Mouse (Mus musculus): ENCODE results near the gene Slc25a11.

Slc25a11 gene

GRCm38 (mm10) chr11:70646691-70647650 is at the start of gene Slc25a11, which contains the start of gene Rnf167:
TSS of gene Slc25a11 (minus strand) at chr11:70647479.
TSS of gene Rnf167 (plus strand) at chr11:70647235.
- DNase-seq (ENCODE audit: low spot score), result peak; percentile 99

- DNase-seq (ENCODE audit: low spot score), result no peak
Observed at GRCm38 (mm10) chr11:70693504-70693903, 46.2 kb upstream of the Slc25a11 start.

GRCm38 (mm10) chr11:70689578-70689977 is 42.3 kb upstream of the Slc25a11 start:
- DNase-seq (ENCODE audit: low spot score), result no peak

DNA sequence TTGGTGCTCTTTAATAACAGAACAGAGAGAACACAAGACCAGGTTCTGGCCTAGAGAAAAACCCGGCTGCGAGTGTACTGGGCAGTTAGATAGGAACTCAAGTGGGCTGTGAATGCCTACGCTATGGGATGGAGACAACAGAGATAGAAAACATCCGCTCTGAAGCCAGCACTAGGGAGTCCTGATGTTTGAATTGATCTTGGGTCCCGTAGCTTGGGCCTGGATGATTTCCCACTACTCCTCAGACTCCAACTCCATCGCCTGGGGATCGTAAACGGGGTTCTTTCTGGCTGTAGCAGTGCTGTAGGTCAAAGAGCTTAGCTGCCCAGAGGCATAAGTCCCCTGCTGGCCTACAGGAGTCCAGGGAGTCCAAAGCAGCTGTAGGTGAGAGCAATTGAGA is 41.1 kb upstream of the Slc25a11 start:
- peak; percentile 51 for DNase-seq (ENCODE audit: low spot score)

GRCm38 (mm10) chr11:70687601-70688199 is 40.4 kb upstream of the Slc25a11 start, which contains the start of gene Camta2:
TSS of gene Camta2 (minus strand) at chr11:70688105.
- DNase-seq (ENCODE audit: low spot score), result peak; percentile 71

- DNase-seq (ENCODE audit: low spot score), result no peak
Observed at GRCm38 (mm10) chr11:70686901-70687566, 39.8 kb upstream of the Slc25a11 start.

- DNase-seq (ENCODE audit: low spot score), result no peak
Observed at GRCm38 (mm10) chr11:70683640-70684039, 36.4 kb upstream of the Slc25a11 start.

DNA sequence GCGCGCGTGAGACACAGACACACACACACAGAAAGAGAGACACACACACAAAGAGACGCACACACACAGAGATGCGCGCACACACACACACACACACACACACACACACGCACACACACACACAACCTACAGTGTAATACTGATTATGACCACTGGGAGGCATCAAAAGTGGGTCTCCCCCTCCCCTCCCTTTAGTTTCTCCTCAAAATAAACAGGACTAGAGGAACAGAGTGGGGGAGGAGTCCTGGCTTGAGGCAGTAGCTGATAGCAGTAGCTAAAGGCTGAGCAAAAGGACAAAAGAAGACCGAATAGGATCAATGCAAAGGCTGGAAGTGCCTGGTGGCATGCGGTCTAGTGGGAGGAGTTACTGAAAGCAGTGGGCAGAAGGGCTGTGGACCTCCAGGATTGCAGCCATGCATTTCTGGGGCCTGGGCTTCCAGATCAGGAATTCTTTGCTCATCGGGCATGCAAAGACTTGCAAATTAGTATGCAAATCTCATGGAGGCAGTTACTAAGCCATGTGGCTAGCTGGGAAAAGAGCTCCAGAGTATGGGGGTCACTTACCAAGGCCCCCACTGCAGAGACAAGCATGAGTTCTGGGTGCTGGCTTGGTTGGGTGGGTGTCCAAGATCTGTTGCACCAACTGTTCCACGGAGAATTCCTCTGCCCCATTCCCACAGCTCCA is 34.8 kb upstream of the Slc25a11 start:
- DNase-seq (ENCODE audit: low spot score), result peak; percentile 53

DNA sequence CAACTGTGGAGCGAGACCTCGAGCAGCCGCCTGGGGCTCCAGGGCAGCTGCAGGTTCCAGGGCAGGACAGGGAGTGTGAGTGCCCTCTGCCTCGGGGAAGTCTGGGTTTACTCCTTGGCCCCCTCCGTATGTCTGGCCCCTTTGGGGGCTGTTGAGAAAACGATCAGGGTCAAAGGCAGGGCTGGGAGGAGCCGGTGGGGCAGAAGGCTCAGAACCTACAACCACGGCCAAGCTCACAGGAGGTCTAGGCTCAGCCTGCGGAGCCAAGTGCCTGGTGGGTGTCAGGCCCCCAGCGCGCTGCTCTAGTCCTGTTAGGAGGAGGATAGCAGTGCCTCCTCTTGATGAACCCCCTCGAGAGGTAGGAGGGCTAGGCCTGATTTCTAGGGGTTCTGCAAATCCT is 33.9 kb upstream of the Slc25a11 start:
- DNase-seq (ENCODE audit: low spot score), result no peak

- no peak for DNase-seq (ENCODE audit: low spot score)
Observed at GRCm38 (mm10) chr11:70679894-70680293, 32.6 kb upstream of the Slc25a11 start.

DNA sequence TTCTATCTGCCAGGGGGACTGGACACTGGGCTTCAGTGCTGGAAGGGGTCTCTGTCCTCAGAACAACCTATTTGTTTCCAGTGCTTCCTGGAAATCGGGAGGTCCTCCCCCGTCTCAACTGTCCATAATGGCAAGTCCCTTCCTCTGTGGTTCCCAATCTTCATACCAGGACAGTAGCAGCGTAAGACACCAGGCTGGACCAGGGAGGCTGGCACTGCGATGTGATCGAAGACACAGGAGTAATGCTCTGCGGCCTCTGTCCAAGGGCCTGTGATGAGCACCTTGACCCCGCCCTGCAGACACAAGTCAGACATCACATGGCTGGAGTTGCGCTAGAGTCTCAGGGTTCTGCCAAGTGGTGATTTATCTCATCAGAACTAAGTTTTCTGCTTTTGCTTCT is 32.1 kb upstream of the Slc25a11 start:
- no peak for DNase-seq (ENCODE audit: low spot score)

- DNase-seq (ENCODE audit: low spot score), result no peak
Observed at GRCm38 (mm10) chr11:70678576-70678975, 31.3 kb upstream of the Slc25a11 start.

DNA sequence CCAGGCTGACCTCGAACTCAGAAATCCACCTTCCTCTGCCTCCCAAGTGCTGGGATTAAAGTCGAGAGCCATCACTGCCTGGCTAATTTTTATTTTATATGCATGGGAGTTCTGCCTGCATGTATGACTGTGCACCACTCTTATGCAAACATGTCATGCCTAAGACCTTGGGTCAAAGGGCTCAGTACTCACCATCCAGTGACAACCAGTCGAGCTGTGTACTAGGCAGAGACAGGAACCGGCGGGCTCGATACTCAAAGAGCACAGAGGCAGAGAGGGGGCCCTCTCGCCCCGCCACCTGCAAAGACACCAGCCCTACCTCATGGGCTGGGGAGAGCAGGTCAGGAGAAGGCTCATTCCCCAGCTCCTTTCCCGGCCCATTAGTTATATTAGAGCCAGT is 30.8 kb upstream of the Slc25a11 start:
- no peak for DNase-seq (ENCODE audit: low spot score)

GRCm38 (mm10) chr11:70674501-70674900 is 27.2 kb upstream of the Slc25a11 start:
- DNase-seq (ENCODE audit: low spot score), result no peak

DNA sequence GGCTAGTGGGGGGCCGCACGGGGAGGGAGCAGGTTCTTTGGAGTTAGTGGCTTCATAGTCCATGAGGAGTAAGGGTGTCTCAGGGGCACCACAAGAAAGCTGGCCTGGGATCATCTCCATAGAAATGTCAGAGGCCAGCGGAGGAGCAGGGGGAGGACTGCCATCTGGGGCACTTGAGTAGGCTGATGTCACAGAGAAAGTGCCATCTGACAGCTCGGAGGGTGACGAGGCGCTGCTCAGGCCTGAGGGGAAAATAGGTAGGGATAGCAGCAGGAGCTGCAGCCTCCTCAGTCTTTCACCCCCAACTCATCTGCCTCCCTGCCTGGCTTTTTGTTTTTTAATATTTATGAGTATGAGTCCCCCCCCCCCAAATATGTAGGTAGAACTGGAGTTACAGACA is 26.7 kb upstream of the Slc25a11 start:
- no peak for DNase-seq (ENCODE audit: low spot score)

DNA sequence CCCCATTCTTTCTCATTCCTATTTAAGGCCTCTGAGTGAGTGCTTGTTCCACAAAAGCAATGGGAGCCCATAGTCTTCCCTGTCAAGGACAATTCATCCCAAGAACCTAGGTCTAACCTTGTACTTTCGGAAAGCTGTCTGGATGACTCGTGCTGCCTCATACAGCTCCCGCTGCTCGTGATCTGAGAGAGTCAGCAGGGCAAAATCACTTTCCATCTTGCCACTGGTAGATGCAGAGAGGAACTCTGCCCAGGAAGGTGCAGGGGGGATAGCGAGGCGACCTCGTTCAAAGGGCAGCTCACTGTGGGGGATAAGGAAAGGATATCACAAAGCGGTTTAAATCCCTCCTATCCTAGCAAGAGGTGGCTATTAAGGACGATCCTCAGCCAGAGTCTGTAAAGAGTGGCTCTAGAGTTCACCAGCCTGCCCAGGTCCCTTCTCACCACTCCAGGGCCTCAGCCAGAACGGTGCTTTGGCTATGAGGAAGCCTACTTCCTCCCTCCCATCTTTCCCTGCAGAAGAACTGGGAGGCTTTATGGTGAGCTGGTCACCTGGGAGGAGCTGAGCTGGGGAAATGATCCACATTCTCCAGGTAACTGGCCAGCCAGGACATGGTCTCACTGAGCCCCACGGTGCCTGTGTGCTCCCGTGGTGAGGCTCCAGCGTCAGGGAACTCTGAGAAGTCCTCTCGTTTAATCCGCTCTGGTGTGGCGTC is 24.2 kb upstream of the Slc25a11 start:
- DNase-seq (ENCODE audit: low spot score), result no peak

DNA sequence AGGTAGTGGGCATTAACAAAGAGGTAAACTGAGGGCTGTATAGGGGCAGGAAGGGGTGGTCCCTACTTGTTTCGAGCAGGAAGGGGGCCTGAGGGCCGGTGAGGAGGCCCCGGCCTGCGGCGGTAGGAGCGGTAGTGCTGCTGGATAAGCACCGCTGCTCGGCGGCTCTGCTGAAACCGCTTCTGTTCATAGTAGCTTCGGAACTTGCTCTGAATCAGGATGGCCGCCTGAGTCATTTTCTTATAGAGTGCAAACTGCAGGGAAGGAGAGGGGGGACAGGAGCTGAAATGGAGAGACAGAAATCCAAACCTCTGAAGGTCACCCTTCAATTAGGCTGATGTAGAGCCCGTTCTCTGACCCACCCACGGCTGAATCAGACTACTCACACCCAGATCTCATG is 23.2 kb upstream of the Slc25a11 start:
- DNase-seq (ENCODE audit: low spot score), result no peak

GRCm38 (mm10) chr11:70669582-70670345 is 22.5 kb upstream of the Slc25a11 start:
- DNase-seq (ENCODE audit: low spot score), result peak; percentile 79

DNA sequence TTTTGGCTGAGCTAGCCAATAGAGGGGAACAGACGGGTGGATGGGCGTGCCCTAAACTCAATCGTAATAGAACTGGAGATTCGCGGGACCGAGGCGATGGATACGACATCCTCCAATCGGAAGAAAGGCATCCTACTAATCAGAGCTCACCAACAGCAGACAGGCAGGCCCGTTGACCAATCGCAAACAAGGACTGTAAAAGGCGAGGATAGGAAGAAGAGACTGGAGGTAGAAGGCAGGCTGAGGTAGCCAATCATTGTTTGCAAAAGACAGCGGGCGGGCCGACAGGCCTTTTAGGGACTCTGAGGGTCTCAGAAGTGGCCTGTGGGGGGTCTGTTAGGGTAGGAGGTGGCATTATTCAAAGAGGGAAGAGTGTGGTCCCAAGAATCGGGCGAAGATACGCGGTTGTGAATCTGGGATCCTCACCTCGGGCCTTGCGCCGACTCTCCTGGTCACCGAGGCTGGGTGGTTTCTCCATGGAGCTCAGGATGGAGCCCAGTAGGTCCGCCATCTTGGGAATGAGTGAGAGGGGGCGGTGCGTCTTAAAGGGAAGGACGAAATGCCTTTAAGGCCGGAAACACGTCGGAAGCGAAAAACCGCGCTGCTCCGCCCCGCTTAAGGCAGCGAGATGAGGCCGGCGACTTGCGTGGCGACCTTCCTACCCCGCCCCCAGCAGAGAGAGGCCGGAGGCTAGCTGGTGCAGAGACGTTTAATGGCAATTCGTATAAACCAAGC is 21.7 kb upstream of the Slc25a11 start, which contains the start of gene Spag7:
TSS of gene Spag7 (minus strand) at position 646 of the 735 bp plus-strand sequence.
- peak; percentile 99 for DNase-seq (ENCODE audit: low spot score)

DNA sequence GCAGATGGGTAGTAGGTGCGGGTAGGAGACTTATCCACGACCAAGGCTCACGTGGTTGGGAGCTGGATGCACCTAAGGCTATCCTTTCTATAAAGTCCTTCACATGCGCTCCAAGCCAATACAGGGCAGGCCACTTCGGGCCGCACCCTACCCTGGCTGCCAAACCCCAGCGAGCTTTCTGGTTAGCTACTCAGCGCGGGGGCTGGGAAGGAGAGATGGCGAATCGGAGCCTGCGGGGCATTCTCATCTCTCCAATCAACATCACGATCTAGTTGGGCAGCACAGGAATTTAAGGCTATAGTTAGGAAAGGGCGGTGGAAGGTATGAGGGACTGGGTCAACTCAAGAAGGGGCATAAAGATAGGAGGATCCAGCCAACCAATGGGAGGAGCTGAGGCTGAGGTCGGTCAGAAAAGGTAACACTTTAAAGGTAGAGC is 21.1 kb upstream of the Slc25a11 start:
- no peak for DNase-seq (ENCODE audit: low spot score)

Measured in adipocyte (in vitro differentiated cells).